Mouse (Mus musculus) CH12.LX (cell line): ENCODE results near the gene Il27.

ENCODE experiments used
- CTCF ChIP-seq, 2 experiments: IDR thresholded peaks in 1 of 2; conservative IDR thresholded peaks in 1 of 2; 2 replicates each; pipeline ENCODE4 v1.5.1; 2011 to 2012; ENCODE audit warnings: low read depth in 2 of 2, low read length in 2 of 2, improper control_type of control experiment in 1 of 2, inconsistent platforms in 1 of 2, mild to moderate bottlenecking in 1 of 2, moderate library complexity in 1 of 2
- MAFK ChIP-seq: IDR thresholded peaks from 2 replicates; pipeline ENCODE4 v1.6.1; 2011; ENCODE audit warnings: low read length, improper control_type of control experiment; ENCODE audit not compliant: insufficient replicate concordance
- PAX5 ChIP-seq: IDR thresholded peaks from 2 replicates; pipeline ENCODE4 v1.6.1; 2012; ENCODE audit warnings: low read length, inconsistent platforms, mixed read lengths
- POLR2A ChIP-seq: IDR thresholded peaks from 2 replicates; pipeline ENCODE4 v1.6.1; 2011; ENCODE audit warnings: low read depth, mild to moderate bottlenecking, improper control_type of control experiment, low read length
- POLR2AphosphoS2 ChIP-seq: IDR thresholded peaks from 2 replicates; pipeline ENCODE4 v1.6.1; 2011; ENCODE audit warnings: low read depth, low read length, improper control_type of control experiment
- ZMIZ1 ChIP-seq: IDR thresholded peaks from 2 replicates; pipeline ENCODE4 v1.6.1; 2012; ENCODE audit warnings: low read depth, mild to moderate bottlenecking, inconsistent platforms, low read length, improper control_type of control experiment

DNA sequence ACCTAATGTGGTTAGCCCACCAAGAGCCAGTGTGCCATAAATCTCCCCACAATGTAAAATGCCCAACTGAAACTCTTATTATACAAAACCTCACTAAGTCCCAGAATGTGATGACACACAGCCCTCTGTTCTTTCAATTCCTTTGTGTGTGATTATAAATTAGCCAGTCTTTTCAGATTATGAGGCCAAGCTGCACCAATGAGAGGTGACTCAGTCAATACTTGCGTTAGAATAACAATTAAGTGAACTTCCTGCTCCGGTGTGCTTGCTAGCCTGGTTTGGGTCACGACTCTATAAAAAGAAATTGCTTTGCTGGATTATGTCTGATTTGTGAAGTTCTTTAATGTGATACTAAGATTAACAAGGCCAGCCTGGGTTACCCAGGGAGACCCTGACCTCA, 35.2 kb upstream of the Il27 start:
- TF ChIP-seq POLR2AphosphoS2: no peak
- no peak for TF ChIP-seq POLR2A
- no peak for TF ChIP-seq ZMIZ1
- no peak for TF ChIP-seq MAFK
- no peak for TF ChIP-seq CTCF (conservative IDR thresholded peaks at IDR 0.05 in 1 of 2, IDR thresholded peaks at IDR 0.05 in 1 of 2; ENCODE audit: low read depth in 2 of 2, low read length in 2 of 2)
- TF ChIP-seq PAX5: no peak
